Mouse (Mus musculus): ENCODE measurements around the gene Mbd5.
"Not testable (repeated sequence)": the region's sequence is repeated elsewhere in the genome, so short reads cannot be mapped to it uniquely, and the experiment has no call there.

Mbd5 gene

DNA sequence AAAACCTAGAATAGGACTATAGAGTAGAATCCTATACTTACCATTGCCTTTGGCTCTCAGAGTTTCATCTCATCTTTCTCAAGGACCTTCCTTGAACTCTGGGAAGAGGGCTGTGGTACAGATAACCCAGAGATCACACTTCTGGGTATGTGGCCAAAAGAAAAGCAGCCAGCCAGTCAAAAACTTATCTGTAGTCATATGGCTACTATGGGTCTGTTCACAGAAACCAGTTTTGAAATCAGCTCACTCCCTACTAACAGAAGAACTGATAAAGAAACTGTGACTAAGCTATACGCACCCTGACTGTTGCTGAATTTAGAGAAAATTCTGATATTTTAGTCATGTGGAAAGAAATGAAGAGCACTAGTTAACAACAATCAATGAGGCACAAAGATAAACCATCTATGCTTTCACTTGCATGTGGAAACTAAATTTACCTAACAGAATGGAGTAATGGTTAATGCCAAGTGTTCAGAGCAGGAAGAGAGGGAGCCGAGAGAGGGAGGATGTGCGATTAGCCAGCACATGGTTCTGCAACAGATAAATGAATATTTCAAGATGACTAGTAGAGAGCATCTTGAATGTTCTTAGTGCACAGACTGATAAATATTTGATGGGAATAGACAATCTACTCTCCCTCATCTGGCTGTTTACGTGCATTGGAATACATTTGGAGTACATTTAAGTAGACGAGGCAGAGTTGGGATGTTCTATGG lies 211.1 kb downstream of the Mbd5 start:
- no peak for DNase-seq (ENCODE audit: low spot score in 2 of 2)

DNA sequence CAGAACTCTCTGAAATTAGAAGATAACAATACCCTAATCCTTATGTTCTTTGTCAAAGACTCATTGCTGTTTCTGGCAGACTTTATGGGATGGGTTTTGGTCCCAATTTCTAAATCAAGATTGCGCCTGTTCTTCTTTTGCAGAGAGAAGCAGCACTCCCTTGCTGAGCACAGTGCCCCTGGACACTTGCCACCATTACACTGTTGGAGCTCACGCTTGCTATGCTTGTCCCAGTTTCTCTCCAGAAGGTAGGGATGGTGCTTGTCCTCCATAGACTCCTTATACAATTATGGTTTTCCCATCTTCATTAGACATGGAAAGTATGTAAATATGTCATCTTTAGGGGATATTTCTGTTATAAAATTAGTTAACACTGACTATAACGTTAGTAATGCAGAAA lies 220.5 kb downstream of the Mbd5 start:
- no peak for DNase-seq (ENCODE audit: low spot score in 2 of 2)

DNA sequence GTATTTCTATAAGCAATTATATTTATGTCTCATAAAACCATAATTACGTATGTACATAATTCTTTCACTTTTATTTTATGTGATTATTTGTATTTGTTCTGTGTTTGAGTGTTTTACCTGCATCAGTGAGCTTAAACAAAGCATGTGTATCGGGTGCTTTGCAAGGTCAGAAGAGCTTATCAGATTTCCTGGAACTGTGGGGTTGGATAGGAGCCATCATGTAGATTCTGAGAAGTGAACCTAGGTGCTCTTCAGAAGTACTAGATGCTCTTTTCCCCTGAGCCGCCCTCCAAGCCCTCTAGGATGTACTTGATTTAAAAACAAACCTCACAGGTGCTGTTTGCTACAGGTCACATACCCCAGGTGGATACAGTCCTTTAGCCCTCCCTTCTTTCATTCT lies 227.7 kb downstream of the Mbd5 start:
- no peak for DNase-seq (ENCODE audit: low spot score in 2 of 2)

DNA sequence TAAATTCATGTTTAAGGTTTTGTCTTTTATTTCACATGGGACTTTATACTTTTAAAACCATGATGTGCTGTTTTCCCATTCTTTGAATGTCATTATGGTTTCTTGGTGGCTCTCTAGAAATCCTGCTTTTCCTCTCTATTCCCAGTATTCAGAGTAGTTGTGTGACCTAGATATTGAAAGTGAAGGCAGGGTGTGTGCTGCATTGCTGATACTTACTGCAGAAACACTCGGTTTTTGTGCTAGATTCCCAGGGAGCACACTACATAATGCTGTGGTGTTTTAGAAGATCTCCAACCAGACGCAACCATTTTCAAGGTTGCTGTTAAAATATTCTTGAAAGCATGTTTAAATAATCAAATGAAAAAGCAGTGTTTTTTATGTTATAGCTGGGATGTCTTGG lies 241.7 kb downstream of the Mbd5 start:
- no peak for DNase-seq (ENCODE audit: low spot score in 2 of 2)

DNA sequence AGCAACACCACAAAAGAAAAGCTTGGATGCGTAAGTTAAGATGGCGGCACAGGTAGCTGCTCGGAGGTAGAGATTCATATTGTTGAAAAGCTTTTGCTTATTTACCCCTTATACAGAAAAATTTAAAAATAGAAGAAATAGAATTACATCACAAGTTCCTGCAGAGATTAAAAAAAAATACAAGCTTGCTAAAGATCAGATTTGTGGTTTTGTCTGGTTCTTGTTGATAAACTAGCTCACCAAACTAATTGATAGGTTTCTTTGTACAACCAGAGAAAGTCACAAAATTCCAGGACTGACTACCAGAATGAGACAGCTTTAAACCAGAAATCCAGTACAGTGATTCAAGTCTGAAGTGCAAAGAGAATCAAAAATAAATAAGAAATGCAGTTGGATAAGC lies 242.4 kb downstream of the Mbd5 start:
- no peak for DNase-seq (ENCODE audit: low spot score in 2 of 2)

DNA sequence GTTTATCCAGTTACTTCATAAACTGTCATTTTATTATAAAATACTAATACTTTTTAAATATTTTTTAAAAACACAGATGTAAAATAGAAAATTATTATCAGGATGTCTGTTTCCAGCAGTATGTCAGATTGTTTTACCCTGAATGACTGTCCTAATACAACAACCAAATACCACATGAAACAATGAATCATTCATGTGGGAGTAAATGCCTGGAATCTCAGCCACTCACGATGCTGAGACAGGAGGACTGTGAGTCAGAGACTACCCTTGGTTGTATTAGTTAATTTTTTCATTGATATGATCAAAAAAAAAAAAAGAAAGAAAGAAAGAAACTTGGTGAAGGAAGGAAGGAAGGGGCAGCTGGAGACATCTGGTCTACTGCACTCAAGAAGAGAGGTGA lies 254.8 kb downstream of the Mbd5 start:
- no peak for DNase-seq (ENCODE audit: low spot score in 2 of 2)

DNA sequence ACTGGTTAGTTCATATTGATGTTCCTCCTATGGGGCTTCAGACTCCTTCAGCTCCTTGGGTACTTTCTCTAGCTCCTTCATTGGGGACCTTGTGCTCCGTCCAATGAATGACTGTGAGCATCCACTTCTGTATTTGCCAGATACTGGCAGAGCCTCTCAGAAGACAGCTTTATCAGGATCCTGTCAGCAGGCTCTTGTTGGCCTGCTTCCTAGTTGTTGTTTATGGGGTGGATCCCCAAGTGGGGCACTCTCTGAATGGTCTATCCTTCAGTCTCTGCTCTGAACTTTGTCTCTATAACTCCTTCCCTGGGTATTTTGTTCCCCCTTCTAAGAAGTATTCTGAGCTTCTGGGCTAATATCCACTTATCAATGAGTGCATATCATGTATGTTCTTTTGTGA lies 256.4 kb downstream of the Mbd5 start:
- DNase-seq (ENCODE audit: low spot score in 2 of 2), result not testable (repeated sequence)

DNA sequence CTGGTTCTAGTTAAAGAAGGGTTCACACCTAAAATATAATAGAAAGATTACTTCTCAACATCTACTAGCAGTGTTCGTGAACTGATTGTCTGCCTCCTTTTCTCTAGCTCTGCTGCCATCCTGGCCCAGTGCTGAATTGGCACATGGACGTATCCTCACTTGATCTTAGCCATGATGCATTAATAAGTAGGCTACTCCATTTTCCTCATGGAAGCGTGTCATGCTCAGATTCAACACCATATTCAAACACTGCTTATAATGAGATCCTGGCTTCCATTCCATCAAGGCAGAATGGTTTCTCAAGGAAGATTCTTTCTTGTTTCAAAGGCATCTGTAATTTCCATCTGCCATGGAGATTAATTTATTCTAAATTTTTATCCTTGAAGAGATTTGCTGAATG lies 260.0 kb downstream of the Mbd5 start:
- no peak for DNase-seq (ENCODE audit: low spot score in 2 of 2)

DNA sequence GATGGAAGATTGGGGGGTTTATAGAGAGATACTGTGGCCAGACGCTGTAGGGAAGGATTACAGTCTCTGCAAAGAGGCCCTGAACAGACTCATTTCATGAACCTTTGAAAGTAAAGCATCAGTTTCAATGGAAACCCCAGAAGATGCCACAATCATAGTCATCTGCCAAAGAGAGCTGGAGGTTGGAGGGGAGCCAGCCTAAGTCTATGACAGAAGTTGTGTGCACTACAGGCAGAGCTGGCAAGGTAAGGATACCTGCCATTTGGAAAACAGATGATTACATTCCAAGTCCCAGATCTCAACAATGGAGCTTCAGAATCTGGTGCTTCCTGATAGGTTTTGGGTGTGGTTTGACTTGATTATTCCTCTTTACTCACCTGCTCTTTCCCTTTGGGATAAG lies 261.1 kb downstream of the Mbd5 start:
- DNase-seq (ENCODE audit: low spot score in 2 of 2), result no peak

DNA sequence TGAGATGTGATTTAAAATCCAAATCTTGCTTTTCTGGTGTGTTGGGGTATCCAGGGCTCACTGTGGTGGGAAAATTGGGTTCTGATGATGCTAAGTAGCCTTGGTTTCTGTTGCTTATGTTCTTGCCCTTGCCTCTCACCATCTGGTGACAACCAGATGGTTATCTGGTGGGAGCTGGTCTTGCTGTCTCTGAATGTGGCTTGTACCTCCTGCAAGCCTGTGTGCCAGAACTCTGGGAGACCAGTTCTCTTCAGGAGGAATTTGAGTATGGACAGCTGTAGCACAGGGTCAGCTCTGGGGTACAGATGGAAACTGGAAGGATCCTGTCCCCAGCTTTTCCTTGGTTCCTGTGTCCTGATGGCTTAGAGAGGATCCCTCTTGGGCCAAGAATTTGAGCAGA lies 280.4 kb downstream of the Mbd5 start:
- DNase-seq (ENCODE audit: low spot score in 2 of 2), result no peak

DNA sequence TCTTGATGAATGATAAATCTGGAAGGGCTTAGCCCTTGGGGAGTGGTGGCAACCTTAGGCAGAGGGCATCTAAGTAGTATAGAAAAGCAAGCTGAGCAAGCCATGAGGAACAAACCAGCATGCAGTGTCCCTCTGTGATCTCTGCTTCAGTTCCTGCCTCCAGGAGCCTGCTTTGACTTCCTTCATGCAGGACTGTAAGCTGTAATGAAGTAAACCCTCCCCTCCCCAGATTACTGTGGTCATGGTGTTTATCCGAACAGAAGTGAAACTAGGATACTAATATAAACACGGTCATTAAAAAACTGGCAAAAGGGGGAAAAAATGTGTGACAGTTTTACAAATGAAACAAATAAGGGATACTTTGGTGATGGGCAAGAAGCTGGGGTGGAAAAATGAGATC lies 284.8 kb downstream of the Mbd5 start:
- no peak for DNase-seq (ENCODE audit: low spot score in 2 of 2)

DNA sequence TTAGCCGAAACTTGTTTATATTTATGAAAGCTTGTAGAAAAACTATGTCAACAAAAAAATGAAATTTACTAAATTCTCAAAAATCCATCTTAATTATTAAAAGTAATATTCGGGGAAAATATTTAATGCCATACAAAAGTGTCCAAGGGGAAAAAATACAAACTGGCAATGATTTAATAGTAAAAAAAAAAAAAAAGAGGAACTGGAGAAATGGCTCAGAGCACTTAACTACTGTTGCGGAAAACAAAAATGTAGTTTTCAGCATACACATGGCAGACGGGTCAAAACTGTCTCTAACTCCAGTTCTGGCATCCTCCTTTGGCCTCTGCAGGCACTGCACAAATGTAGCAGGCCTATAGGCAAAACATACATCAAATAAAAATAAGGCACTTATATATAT lies 292.4 kb downstream of the Mbd5 start:
- DNase-seq (ENCODE audit: low spot score in 2 of 2), result no peak

DNA sequence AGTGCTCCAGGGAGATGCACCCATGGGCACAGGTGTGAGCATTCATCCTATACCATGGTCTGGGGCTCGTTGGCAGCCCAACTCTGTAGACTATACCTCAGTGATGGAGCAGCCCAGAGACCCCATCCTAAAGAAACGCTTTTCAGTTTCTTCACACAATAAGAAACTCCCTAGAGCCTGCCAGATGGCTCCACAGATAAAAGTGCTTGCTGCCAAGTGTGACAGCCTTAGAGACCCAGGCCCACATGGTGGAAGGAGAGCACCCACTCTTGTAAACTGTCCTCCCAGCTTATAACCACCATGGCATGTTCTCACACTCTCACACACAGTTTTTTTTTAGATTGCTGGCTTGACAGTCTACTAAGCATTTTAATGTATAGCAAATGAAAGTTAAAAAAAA lies 314.8 kb downstream of the Mbd5 start:
- no peak for DNase-seq (ENCODE audit: low spot score in 2 of 2)

DNA sequence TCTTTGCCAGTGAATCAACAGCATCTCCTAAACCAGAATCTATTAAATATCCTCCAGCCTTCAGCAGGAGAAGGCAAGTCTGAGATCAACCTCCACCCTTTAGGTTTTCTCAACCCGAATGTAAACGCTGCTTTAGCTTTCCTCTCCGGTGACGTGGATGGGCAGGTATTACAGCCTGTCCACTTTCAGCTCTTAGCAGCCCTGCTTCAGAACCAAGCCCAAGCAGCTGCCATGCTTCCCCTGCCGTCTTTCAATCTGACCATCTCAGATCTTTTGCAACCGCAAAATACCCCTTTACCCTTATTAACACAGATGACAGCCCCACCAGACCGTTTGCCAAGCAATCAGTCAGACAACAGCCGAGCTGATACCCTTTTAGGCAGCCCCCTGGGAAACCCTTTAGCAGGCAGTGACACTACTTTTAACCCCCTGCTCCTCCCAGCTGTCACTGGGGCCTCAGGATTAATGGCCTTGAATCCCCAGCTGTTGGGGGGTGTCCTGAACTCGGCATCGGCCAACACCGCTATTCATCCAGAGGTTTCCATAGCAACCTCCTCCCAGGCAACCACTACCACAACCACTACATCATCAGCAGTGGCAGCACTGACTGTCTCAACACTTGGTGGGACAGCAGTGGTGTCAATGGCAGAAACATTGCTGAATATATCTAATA lies 323.1 kb downstream of the Mbd5 start:
- no peak for DNase-seq (ENCODE audit: low spot score in 2 of 2)

DNA sequence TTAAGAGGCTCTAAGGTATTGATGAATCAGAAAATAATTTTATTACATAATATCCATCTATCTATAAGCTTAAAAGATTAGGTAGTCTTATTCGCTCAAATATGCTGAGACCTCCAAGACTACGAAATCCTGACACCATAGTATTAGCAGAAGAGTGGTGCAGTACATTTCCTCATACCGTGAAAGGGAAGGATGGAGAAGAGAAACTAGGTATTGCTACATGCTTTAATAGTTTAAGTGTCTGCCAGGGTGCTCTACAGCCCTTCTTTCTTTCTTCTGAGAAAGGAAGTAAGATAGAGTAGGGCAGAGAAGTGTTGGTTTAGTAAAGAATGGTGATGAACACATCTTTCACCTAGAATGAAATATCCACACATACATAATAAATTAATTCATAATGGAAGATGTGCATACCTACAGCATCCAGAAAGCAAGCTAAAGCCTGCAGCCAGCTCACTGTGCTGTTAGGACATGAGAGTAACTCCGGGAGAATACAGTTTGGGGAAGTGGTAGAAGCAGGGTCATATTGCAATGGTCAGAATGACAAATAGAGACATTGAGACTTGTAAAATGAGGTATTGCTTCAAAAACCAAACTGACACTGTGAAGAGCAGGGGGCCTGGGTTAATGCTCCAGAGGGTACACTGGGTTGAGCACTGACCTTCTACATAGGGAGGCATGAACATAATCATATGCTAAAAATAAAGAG lies 326.9 kb downstream of the Mbd5 start:
- DNase-seq (ENCODE audit: low spot score in 2 of 2), result no peak

DNA sequence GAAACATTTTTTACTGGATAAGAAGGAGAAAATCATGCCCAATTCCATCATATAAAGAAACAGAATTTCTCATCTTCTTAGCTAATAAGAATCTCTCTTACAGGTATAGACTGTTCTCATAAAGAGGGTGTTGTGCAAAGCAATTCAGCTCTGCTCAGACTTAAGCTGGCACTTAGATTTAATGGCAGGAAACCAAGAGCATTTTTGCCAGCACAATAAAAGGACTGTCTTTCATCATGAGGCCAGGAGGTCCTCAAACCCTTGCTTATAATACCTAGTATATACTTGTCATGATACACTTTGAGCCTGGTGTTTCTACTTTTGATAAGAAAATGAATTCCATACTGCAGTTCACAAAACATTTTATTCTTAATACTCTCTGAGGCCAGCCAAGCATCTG lies 331.2 kb downstream of the Mbd5 start:
- DNase-seq (ENCODE audit: low spot score in 2 of 2), result no peak

DNA sequence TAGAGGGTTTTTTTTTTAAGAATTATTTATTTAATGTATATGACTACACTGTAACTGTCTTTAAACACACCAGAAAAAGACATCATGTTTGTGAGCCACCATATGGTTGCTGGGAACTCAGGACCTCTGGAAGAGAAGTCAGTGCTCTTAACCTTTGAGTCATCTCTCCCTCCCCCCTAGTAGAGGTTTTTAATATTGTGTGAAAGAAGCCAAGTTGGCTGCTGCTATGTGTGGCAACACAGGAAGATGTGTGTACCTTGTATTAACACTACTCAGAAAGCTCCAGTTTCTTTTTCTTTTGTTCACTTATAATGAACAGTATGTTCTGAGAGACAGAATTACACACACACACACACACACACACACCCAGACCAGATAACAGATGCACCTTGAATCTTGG lies 334.3 kb downstream of the Mbd5 start:
- no peak for DNase-seq (ENCODE audit: low spot score in 2 of 2)

DNA sequence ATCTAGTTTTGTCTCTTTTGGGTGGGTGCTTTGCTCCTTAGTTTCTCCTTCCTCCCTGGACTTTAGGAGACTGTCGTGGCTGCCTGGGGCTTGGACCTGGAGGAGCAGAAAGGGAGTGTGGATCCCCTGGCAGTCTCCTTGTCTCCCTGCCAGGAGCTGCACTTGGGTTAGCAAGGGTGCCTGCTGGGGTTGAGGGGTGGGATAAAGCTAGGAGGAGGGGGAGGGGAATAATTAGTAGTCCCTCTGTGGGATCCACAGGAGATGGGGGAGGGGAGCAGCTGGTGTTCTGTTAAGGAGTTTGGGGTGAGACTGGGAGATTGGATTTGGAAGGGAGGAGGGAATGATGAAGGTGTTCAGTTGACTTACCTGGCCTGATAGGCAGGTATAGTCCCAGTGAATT lies 337.7 kb downstream of the Mbd5 start:
- DNase-seq (ENCODE audit: low spot score in 2 of 2), result no peak

DNA sequence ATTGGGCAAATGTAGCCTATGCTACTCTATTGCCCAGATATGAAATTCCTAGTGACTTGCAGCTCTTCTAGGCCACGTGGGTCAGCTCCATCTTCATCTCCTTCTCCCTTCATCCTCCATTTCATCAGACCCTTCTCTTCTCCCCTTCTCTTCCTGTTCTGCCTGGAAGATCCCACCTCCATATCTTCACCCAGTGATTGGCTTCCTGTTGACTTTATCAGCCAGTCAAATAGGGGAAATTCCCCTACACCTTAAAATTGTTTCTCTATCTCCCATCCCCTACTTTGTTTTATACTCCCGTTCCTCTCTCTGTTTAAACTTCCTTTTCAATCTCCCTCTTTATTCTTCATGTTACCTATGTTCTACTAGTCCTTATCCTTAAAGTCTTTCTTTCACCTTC lies 342.4 kb downstream of the Mbd5 start:
- no peak for DNase-seq (ENCODE audit: low spot score in 2 of 2)

DNA sequence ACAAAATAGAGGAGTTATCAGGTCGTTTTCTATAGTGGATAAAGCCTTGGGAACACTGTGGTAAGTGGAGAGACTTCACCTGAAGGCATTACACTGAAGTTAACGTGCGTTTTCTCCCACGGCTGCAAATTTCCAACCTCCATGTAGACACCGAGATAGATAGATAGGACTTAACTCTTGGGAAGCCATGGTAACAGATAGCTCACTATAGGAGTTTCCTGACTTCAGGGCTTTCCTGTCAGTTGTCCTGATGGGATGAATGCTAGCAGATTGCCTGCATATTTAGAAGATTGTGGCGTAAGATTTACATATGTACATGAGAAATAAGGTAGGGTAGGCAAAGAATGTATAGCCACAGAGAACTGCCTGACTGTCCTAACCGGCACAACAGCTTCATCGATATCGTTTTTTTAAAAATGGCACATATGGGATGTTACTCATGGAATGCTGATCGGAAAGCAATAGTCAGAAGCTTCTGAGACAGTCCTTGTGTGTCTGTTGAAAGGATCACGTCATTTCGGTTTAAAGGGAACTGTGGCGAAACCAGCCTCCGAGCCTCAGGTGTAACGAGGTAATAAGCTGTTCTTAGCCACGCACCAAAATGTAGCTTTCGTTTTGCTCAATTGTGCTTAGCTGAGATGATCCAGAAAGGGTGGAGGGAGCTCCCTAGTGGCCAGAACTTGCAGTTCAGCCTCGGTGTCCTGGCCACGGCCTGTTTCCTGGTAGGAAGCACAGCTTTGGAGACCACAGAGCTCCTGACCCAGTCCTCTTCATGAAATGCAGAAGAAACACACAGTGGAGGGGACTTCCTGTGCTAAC lies 363.5 kb downstream of the Mbd5 start:
- DNase-seq (ENCODE audit: low spot score in 2 of 2), result peak; percentile 55 to 68

DNA sequence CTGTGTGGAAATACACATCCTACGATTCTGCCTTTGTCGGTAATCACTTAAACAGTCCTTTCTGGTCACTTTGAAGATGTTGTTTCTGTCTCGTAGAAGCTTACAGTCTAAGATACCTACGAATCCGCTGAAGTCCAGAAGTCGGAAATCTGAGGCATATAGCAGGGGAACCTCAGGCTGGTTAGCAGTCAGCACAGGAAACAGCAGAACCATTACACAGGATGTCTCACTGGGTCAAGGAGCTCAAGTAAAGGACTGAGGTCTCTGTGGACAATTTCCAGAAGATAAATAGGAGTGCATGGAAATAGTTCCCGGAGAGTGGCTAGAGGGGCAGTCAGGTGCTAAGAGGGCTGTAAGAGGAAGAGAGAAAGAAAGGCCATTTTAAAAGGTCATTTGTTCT lies 384.3 kb downstream of the Mbd5 start:
- DNase-seq (ENCODE audit: low spot score in 2 of 2), result no peak

DNA sequence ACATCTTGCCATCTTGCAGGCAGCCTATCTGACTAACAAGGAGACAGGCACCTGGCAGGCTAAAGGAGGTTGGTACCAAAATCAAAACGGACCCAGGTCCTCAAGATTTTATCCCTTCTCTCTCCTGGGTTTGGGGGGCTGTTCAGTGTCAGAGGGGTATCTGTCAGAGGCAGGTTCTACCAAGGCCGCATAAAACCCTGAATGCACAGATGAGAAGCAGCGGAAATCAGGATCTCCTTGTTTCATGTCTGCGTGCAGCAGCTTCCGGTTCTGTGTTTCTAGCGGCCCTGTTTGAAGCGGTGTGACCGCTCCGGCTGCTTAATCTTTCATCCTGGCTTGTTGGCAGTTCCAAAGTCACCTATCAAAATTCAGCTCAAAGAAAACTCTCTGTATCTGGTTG lies 386.0 kb downstream of the Mbd5 start:
- no peak for DNase-seq (ENCODE audit: low spot score in 2 of 2)
